Mouse (Mus musculus): Measurements from ENCODE around the gene Dnase2b.

Dnase2b gene

DNA sequence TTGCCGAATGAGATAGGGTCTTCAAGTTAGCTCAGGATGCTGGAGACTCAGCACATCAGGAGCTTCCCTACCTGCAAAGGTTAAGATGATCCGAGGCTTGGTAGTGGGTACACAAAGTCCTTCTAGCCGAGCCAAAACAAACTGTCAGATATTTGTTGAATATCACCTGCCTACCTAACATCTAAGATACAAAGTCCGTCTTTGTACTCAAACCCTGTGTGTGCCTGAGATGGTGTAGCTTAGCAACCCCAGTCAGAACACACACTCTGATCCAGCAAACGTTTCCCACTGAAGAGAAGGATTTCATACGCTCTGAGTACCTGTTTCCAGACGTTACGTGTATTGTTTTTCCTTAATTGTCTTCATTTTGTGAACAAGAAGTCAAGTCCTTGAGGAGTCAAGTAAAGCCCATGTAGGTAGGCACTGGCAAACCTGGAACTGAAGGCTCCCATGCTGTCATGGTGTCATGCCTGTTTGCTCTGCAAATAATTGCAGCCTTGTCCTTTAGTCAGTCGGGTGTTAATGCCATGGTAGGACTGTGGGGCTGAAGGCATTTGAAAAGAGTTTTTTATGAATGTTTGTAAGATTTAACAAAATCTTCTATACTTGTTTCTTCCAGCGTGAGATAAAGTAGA lies 45.1 kb downstream of the Dnase2b start, which contains the start of gene Uox:
Gene Uox, plus strand, starts transcription at position 279 of the 635 bp plus-strand sequence.
- no peak for DNase-seq (ENCODE audit: low read depth)

DNA sequence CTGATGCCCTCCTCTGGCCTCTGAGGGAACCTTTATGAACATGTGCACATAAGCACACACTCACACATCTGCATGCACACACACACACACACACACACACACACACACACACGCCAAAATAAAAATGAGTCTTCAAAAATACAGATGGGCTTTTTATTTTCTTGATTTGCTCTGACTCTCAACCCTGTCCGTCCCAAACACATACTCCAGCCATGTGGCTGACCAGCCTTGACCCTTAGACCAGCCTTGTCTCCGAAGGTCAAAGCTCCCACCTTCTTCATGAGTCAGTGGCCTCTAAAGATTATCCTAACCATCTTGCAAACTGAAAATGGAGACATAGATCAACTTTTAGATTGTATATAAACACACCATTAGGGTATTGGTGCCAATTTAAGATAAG lies 45.8 kb downstream of the Dnase2b start:
- DNase-seq (ENCODE audit: low read depth) = no peak

DNA sequence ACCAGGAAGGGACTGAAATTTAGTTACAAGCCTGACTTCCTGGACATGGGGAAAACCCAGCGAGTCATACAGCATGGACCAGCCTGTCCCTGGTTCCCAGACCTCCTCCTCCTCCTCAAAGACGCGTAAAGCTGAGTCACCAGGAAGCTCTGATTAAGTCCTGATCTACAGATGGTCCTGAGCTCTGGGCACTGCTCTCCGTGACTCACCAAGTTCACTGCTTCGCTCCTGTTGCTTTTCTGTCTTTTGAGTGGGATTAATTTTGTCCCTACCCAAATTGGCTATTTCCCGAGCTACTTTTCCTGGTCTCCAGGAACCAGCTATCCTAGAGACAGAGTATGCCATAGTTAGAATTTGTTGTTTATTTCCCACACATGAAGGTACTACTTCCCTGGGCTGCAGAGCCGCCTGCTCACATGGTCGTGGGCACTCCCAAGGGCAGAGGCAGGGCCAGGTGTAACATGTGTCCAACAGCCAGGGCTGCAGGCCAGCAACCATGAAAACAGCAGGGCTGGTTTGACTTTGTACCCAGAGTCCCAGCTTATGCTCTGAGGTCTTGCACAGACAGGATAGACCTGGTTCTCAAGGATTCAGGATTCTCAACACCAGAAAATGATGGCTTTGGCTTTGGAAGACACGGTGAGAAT lies 47.4 kb downstream of the Dnase2b start:
- no peak for DNase-seq (ENCODE audit: low read depth)

DNA sequence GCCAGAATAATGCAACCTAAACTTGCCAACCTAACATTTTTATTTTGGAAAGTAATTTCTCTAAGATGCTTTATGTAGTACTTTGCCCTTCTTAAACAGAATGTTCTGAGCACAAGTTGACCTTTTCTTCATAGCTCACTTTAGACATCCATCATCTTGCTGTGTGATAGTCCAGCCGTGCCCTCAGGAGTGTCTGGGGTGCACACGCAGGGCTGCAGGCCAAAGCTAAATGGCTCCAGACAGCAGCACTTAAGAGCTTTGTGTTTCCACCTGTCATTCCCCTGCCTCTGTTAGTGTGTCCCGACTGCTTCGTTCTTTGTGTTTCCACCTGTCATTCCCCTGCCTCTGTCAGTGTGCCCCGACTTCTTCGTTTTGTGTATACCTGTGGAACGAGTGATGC lies 48.0 kb downstream of the Dnase2b start:
- no peak for DNase-seq (ENCODE audit: low read depth)

DNA sequence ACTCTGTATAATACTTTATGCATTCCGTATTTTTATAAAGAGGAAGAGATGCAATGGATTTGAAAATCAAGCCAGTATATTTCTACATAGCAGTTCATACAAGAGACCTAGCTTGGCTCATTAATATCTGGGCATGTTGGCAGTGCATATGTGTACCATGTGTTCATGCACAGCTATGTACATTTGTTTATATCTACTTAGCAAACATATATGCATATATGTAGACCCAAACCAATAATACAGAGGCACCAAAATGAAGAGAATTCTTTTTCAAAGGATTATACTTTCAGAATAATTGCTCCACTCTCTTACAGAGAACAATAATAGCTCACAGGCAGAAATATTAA lies 50.4 kb downstream of the Dnase2b start:
- DNase-seq (ENCODE audit: low read depth) = no peak

DNA sequence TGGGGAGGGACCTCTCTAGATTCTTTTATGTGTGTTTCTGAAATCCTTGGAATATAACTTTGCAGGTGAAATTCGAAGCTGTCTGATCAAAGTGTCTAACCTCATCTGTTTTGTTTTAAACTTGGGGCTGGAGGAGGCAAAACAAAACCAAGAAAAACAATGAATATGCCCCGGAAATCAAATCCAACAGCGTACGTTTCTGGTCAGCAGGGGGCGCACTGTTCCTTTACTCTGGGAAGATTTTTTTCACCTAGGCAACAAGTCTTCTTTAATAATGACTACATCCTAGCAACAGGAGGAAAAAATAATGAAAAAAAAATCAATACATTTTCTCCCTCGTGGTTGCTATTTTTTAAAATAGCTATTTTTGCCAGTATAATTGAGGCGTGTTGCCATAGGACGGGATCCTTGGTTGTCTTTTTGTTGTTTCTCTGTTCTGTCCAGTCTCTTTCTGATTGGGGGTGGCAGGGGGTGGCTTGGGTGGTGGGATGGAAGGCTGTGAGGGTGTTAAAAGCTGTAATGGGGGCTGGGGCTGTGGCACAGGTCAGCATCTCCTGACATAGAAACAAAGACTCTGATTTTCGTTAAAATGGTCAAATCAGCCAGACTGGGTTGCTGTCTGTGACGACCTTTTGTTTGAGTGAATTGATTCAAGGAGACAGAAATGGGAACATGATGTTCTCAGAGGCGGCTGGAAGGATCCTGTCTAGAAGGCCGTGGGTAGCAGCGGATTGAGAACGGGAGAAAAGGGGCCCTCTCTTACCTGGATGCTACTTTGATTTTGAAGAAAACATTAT lies 50.9 kb downstream of the Dnase2b start:
- DNase-seq (ENCODE audit: low read depth) = peak; percentile 76

DNA sequence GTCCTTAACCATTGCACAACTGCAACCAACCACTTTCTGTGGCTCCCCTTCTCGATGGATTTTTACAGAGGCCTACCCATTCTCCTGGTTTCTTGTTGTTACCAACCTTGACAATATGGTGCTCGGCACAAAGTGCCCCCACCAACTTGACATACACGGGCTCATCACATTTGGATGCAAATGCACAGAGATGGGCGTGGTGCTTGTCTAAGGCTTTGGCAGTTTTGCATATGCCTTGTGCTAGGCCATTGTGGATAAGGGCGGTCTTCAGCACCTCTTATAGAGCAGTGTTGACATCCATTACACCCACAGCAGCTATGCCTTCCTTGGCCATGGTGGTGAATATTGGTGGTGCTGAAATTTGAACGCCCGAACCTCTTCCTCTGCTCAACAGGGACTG lies 52.5 kb downstream of the Dnase2b start:
- DNase-seq (ENCODE audit: low read depth) = no peak

DNA sequence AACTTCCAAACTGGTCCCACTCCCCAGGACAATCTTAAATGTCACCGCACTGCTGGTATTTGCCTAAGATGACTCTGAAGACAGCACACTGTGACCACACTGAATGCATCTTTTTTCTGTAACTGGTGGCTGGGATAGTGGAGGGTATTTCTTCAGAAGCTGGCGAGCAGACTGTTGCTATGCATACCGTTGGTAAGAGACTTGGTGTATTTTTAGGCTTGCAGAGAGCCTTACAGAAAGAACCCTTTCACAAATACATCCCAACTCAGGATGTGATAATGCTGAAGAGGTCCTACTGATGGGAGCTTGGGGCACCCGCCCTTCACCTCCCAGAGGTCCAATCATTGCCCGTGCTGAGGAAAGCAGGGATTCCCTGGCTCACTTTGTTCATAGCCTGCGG lies 57.9 kb downstream of the Dnase2b start:
- no peak for DNase-seq (ENCODE audit: low read depth)

DNA sequence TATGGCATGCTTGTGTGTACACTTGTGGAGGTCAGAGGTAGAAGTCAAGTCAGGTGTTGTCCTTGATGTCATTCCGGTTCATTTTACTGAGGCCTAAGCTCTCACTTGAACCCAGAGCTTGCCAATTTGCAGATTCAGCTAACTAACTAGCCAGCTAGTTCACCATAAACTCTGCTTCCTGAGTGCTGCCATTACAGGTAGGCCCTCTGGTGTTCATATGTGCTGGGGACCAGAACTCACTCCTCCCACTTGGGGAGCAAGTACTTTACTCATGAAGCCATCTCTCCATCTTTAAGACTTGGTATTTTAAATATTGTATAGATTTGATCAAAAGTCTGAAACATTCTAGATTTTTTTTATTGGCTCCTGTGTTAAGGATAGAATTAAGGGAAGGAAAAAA lies 58.8 kb downstream of the Dnase2b start:
- DNase-seq (ENCODE audit: low read depth) = no peak

DNA sequence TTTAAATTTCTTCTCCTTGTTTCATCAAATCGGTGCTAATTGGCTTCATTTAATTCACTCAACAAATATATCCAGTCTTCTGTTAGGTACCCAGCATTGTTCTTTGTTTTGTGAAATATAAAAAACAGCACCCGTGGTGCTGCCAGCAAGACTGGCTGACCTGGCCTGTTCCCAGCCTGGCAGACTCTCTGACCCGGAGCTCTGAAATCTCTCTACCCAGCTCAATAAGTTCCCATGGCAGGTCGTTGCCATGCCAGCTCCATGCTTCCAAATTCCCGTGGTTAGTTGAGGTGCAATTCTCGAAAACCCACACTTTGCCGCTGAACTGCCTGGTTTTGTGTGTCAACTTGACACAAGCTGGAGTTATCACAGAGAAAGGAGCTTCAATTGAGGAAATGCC lies 60.6 kb downstream of the Dnase2b start:
- no peak for DNase-seq (ENCODE audit: low read depth)

DNA sequence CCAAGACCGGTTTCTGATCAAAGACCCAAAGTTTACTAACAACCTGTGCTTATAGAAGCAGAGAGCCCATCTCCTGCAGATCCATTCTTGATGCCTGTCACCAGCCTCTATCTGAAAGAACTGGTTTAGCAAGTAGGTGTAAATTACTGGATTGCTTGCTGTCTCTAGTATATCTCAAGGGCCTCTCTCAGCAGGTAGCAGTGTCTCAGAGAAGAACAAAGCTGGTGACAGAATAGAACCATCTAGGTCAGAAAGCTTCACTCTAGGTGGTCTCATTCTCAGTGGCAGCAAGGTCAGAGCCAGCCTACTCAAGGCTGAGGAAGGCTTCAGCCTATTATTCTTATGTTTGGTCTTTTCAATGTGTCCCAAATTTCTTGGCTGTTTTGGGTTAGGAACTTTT lies 71.8 kb downstream of the Dnase2b start:
- DNase-seq (ENCODE audit: low read depth) = no peak

DNA sequence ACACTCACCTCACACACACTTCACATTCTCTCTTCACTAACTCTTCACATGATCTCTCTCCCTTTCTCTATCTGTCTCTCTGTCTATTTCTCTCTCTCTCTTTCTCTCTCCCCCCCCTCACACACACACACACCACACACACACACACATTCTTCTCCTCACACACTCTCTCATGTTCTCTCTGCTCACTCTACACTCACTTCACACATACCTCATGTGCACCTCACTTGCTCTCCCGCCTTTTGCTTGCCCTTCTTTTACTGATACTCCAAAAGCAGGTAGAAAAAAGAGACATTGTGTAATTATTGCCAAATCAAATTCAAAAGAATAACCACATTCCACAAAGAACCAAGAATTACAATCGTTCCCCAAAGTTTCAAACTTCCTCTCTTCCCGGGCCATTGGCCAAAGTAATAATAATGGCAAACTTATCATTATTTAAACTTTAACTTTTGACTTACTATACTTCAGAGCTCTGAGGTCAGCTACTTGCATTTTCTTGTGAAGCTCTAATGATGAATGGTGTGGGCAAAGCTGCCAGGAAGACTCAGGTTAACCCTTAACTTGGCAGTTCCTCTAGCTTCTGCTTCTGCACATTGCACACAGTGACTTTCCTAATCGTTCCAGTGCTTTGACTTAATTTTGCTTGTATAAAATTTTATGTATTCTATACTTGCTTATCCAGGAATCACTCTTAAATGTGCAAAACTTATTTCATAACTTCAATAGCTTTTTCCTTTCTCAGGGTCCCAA lies 74.7 kb downstream of the Dnase2b start:
- DNase-seq (ENCODE audit: low read depth) = no peak

DNA sequence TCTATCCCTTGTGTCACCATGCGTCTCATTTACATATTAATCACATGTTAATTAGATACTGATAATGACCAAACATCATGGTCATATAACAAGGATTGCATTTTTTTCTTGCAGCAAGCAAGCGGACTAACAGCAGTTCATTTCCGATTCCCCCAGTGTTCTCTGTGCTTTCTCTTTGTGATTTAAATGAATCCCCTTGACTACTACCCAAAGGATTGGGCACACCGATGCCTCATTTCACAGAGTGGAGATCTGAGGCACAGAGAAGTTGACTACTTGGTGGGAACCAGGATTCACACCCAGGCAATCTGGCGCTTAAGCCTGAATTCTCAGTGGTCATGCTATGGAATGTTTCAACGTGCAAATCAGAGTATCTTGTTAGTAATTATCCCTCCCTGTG lies 80.4 kb downstream of the Dnase2b start:
- no peak for DNase-seq (ENCODE audit: low read depth)

All from c-Kit-positive CD71-negative TER-119-negative erythroid progenitor cells, embryonic 14.5 days (primary cell).